Mouse (Mus musculus) layer of hippocampus, adult 8-10 months (tissue): ENCODE results near the gene Mgmt. TPM values are rescaled to one million over a fixed set of nuclear protein-coding genes. Genes with fewer than 3 reads are reported as not detected.

Source experiments
- DNase-seq, 2 experiments: peaks; one replicate each; pipeline ENCODE4 v3.0.0; 2022; ENCODE audit warnings: low spot score in 2 of 2
- total RNA-seq, 4 experiments: library from RNA; stranded (reverse); gene quantifications; 2 replicates each; pipeline ENCODE4 v1.2.4; 2022

The Mgmt gene
- 1 to 10 TPM in 2 of 4 experiments, under 1 TPM in 2; 0.56 to 2.0 (median 1.4) TPM for total RNA-seq

DNA sequence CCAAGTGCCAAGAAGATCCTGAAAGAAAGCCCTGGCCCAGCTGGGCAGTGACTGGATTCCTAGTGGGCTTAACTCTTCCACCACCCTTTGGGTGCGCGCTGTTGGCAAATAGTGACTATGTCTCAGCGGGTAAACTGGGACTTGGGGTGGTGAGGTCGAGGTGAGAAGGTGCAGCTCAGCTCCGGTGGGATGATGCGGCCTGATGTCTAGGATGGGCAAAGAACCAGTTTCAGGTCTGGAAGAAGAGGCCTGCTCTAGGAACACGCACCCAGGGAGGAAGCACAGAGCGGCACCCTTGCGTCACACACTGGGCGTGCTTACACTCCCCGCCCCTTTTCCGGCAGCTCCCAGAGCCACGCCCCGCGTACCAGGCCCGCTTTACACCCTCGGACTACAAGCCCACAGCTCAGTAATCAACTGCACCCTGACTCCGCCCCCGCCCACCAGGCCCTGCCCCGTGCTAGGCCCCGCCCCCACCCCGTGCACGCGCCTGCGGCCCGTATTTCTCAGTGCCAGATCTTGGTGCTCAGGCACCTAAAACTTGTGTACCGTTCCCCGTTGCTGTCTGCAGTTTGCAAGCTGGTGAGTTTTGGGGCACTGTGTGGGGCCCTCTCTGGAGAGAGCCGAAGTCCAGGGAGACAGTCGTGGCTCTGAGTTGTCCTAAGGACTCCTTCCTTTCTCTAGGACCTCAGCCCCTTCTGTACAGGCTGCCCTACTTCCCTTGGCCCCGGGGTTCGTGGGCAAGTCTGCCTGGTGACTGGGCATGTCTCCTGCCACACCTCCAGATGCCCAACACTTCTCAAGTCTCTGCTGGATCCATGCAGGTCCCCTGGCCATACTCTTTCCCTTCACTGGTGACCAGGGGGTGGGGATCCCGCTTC, at the start of gene Mgmt:
Gene Mgmt, plus strand, starts transcription at position 509 of the 881 bp plus-strand sequence.
- peak; percentile 79 to 82 for DNase-seq

DNA sequence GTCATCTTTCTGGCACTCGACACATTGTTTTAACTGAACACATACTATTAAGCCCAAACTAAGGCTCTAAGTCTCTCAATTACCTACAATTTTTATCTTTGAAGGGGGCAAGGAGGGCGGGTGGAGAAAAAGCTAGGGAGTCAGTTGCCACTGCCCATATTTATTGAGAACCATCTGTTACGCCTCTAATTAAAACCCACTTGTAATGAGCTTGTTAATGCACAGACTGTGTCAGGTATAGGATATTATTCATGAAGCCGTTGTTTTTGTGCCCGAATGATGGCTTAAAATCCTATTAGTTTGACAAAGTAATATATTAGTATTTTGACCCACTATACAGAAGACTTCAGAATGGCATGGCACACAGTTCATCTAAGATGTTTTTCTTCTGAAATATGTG, 49.6 kb upstream of the Mgmt start:
- no peak for DNase-seq

DNA sequence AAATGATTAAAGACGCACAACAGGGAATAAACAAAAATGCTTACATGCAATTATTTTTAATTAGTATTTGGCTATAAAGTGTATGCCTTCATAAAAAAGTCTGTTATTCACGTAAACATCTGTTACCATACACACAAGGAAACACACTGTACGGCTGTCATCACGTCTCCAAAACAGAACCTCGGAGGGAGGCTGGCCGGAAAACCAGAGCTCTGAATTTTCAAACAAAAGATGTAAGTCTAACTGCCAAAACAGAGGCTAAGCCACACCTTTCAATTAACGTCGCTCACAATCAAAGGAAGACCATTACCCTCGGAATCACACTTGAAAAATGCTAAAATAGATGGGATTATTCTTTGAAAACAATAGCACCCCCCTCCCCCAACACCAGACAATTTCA, 49.1 kb upstream of the Mgmt start:
- no peak for DNase-seq

DNA sequence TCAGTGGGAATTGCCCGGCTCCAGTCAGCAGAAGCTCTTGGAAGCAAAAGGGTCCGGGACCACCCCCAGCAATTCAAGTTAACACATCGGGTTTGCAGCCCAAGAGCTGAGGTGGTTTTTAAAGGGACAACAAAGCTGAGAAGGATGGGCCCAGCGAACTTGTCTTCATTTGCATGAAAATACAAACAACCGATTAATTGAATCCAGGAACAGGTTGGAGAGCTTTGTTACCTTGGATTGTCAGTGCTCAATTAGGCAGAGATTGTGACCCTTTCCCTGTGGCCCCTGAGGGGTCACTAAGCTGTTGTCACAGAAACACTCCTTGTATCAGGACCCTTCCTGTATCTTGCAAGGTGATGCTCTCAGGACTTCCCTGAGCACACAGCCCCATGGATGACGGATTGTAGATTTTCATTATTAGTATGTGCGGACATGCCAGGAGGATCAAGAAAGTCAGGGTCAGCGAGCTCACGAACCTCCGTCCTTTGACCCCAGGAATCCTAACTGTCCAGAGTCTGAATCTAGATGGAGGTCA, 48.3 kb upstream of the Mgmt start:
- no peak for DNase-seq

DNA sequence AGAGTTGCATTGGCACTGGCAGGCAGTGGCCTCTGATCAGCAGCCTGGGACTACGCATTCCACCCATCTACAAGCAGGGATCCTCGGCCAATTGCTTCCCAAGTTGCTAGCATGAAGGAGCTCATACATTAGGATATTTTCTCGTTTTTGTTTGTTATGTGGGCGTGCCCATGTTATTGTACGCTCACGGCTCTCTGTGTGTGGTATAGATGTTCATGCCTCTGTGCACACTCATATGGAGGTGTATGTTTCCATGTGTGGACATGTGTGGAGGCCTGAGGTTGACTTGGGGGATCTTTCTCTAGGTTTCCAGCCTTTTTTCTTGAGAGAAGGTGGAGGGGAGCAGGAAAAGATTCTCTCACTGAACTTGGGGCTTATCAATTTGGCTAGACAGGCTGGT, 46.8 kb upstream of the Mgmt start:
- no peak for DNase-seq

DNA sequence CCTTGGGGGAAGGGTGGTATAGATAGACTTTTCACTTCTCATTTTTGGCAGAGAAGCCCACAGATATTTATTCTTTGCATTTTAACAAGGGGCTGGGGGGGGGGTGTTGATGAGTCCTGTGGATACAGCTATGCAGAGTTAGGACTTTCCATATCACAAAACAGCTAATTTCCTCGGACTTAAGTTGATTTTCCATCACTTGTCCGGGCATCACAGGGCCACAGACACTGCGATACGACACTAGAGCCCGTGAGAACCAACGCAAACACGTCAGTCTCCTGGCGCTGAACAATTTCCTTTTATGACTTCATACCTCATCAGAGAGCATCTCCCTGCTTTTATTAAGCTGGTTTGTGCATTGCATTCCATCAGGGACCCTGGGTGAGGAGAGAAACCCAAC, 45.7 kb upstream of the Mgmt start:
- no peak for DNase-seq

DNA sequence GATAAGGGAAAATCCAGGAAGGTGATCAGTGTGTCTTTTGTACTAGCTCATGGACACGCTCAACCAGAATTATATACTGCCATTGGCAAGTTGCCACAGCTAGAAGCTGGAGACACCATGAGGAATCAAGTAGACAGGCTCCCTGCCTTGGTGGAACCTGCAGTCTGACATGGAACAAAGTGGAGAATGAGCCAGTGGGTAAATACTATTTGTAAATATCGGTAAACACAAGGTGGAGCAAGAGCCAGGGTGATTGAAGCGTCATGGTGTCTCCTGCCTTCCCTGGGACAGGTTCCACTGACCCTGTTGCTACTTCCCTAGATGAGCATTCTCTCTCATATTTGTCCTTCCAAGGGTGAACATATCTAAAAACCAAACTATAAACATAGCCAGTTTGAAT, 44.6 kb upstream of the Mgmt start:
- no peak for DNase-seq

DNA sequence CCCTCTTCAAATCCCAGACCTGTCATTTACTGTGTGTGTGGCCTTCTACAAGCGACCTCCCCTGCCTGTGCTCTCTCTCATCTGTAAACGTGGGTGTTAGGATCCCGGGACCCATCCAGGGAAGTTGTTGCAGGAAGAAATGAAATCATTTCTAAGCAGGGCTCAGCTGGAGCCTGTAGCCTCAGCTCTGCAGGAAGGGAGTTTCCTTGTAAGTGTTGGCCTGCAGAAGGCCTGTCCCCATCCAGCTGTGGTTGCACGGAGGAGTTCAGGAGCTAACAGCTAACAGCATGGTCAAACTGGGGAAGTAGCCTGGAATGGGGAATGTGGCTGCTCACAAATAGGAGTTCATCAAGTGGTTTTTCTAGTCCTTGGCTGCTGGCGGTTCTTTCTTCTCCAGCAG, 44.1 kb upstream of the Mgmt start:
- DNase-seq, result no peak

DNA sequence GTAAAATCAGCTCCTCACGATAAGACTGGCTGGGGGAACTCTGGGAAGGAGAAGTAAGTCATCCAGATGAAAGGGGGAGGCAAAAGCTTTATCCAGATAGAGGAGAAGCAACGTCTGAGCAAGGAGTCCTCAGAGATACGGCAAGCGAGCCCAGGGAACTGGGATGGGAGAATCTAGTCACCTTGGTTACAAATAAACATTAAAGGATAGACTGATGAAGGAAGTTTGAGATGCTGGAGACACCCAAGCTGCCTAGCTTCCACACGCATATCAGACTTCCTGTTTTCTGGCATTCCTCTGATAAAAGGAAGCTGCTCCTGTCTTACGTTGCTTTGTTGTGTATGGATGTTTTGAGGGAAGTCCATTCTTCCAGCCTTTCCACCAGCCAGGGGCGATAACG, 42.5 kb upstream of the Mgmt start:
- no peak for DNase-seq

DNA sequence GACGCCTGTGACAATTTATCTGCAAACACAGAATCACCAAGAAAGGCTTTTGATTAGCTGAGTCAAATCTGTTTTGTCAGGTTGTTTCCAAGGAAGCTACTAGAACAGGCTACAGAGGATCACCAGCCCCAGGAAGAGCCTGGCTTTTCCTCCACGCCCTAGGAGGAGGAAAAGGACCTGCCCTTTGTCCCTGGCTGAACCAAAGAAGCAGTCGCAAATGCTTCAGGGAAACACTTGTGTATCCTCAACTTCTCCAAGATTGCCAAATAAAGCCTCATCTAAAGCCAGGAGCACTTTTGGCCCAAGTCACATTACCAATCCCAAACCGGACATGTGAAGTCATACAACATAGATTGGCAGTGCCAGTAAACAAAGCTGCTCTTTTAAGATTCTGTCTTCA, 41.7 kb upstream of the Mgmt start:
- DNase-seq, result no peak

DNA sequence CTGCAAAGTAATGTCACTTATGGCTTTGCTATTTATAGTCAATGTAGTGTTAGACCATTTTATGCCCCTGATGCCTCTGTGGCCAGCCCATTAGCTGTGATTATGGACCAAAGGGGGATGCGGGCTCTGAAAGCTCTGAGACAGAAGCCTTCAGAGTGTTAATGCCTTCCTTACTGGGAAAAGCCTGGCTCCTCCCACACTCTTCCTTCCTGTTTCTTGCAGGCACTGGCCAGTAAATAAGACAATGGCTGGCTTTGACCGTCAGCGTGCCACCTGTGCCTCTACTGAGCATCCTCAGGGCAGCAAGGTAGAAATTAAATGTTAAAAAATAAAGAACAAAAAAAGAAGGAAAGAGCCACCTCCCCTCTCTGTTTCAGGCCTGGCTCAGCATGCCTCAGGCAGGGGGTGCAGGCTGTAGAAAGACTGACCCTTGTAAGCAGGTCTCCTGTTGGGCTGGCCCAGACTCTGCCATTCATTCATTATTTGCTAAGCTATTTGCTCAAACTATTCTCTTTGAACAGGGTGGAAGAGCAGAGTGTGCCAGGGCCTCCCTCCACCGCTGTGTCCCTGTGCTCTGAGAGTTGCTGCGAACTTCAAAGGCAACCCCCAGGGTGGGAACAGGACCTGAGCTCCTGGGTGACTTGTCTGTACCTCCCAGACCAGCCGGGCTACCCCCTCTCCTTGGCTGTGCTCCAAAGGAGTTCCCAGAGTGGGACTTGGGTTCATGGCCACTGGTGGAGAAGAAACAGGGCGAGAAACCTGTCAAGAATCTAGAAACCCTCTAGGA, 29.5 kb upstream of the Mgmt start:
- no peak for DNase-seq

DNA sequence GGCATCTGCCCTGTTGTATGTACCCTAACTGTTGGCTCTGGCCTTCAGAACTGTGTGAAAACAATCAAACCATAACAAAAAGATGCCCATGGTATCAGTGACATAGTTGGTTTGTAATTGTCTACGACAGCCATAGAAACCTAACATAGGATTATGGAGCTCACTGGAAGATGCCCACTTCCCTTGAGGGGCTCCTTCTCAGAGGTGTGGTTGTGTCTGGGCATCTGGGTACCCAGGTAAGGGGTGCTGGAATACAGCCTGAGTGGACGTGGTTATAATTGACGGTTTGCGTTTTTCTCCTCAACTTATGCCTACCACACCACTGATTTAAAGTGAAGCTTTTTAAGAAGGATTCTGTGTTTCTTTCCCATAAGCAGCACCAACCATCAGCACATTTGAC, 28.5 kb upstream of the Mgmt start:
- DNase-seq, result no peak

DNA sequence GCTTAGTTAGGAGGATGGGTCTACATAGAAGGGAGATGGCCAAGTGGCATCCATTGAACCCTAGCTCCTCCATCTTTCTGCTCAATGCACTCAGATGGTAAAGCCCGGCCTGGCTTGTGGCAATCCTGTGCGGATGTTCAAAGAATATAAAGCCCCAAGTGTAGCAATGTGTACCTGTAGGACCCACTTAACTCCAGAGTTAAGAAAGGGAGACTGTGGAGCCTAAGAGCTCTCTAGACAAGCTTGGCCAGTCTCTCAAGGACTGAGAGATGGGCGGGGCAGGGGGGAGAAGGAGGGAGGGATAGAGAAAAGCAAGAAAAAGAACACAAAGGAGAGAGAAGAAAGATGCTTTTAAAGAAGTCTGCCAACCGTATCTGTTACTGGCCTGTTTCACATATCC, 27.9 kb upstream of the Mgmt start:
- no peak for DNase-seq

DNA sequence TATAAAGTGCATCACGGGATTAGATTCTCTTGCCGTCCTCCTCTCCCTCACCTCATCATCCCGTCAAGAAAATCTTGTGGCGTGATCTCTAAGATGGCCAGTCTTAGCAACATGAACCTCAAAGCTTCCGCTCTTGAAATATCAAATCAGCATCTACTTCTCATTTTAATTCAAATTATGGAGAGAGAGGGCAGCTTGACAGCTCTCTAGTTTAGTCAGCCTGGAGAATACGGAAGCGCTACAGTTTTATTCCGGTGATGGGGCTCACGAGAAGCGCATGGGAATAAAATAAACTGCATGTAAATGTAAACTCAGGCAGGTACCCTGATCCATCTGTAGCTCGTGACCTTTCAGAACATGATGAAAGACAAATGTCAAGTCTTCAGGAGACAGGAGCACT, 22.9 kb upstream of the Mgmt start:
- no peak for DNase-seq

DNA sequence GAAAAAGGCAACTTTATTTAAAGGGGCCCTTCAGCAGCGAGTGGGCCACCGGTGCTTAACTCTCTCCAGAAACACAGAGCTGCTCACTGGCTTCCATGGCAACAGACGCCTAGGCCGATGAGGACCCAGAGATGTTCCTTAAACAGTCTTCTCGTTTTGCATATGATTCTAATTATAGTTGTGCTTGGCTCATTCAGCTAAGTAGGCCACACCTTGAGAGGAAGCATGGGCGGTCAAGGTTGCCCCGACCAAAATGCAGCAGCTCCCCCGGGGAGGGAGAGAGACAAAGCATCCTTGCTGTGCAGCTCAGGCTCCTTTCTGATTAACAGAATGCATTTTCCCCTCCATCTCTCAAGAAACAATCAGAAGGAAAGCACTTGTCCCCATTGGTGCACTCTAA, 22.4 kb upstream of the Mgmt start:
- DNase-seq, result peak; percentile 30 to 39

DNA sequence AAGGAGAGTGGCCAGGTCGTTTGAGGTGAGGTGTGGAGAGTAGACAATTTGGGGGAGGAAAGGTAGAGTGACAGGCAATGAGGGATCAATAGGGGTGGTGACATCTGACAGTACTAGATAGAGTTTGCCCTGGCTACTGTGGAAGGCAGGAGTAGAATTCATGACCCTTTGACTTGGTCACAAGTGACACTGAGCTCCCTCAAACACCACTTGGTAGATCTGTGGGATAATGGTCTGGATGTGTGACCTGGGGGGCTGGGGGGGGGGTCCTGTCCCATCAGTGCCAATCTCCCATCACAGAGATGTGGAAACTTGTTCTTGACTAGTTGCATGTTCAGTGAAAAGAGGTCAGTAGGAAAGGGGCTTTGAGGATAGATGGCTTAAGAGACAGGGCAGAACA, 20.0 kb upstream of the Mgmt start:
- DNase-seq, result no peak

DNA sequence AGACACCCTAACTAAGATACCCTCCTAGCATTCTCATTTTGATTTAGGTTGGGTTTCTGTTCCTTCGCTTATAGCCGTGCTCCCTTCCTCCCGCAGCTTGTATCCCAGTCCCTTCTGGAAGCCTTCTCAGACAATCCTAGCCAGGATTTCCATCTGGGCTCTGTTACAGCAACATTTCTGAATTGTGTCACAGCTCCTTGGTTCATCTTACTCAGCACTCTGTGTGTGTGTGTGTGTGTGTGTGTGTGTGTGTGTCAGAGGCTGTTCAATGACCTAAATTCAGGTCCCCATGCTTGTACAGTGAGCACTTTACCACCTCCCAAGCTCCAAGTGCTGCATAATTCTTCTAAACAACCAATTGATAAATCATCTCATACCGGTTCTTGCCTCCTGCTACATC, 14.0 kb upstream of the Mgmt start:
- DNase-seq, result peak; percentile 8 to 13

DNA sequence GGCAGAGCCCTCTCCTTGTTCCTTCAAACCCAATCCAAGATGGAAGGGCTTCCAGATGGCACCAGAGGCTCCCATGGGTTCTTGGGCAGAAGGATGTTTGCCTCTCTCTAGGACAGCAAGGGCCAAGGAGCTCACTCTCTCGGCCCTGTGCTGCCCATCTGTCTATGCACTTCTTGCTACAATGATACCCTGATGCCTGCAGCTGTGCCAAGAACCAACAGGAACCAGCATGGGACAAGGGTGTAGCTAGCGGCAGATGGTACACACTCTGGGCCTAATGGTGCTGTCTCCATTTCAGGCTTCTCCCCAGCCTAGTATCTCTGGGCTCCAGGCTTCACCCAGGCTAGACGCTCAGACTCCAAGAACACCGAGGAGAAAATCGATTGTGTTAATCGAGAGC, 6.3 kb upstream of the Mgmt start:
- no peak for DNase-seq

DNA sequence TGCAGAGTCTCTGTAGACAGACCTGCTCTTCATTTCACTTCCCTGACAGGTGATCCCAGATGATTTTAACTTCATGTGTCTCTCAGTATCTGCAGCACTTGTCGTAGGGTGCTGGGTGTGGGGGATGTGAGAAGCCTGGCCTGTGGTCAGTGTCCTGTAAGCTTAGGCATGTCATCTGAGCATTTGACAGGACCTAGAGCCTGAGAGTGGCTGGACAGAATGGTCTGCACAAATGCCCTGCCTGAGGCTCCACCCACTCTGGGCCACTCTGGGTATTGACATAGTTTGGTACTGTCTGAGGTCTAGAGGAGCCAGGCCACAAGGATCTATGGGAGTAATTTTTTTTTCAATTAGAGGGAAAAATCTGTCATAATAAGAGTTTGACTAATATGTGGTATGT, 942 bp downstream of the Mgmt start:
- DNase-seq, result no peak

DNA sequence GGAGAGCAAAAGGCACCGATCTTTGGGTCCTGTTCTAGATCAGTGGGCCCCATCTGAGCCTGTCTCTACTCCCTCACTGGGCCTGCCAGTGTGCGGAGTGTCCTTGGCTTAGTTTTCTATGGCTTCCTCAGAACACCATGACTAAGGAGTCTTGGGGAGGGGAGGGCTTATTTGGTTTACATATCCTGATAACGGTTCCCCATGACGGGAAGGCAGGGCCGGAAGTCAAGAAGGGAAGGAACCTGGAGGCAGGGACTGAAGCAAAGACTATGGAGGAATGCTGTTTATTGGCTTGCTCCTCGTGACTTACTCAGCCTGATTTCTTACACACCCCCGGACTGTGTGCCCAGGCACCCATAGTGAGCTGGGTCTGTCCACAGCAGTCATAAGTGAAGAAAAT, 1.4 kb downstream of the Mgmt start:
- no peak for DNase-seq

DNA sequence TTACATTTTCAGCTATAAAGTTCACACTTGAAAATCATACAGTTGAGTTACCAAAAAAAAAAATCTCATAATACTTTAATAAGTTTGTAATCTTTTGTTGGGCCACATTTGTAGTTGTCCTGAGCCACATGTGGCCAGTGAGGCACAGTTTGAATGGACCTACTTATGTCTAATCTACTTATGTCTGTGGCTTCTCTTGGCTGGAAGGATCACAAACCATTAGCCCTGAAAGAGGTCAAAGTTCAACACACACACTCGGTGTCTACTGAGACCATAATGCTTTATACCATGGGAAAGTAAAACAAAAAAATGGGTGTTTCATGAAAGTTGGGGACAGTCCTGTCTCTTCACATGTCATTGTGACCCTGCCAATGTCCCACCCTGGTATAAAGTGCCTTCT, 3.1 kb downstream of the Mgmt start:
- no peak for DNase-seq

DNA sequence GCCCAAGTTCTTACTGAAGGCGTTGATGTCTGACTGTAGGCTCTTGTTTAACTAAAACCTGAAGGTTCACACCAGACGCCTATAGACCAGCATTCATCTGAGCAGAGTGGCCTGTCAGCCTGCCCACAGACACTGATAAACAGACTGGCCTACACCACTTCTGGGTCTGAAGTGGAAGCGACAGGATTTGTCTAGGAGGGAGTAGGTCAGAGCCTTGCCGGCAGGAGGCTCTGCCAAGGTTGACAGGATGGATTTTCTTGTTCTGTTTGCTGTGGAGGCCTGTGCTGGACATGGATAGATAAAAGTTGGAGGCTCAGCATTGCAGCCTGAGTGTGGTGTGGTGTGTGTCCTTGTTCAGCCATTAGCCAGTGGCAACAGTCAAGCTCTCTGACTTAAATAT, 3.6 kb downstream of the Mgmt start:
- no peak for DNase-seq
